Mouse (Mus musculus) CD4-positive, CD25-positive, alpha-beta regulatory T cell, adult 9 weeks (primary cell): ENCODE data around the gene Gm3642. TPM values are rescaled to one million over a fixed set of nuclear protein-coding genes. Genes with fewer than 3 reads are reported as not detected.

Experiments used
- polyA plus RNA-seq: library from polyadenylated mRNA; unstranded; fragments of 100-300 nt; shearing (Covaris generic); gene quantifications from one replicate; pipeline ENCODE4 v1.2.1, GENCODE M21; 2017

Gm3642 gene
- polyA plus RNA-seq, result not detected

DNA sequence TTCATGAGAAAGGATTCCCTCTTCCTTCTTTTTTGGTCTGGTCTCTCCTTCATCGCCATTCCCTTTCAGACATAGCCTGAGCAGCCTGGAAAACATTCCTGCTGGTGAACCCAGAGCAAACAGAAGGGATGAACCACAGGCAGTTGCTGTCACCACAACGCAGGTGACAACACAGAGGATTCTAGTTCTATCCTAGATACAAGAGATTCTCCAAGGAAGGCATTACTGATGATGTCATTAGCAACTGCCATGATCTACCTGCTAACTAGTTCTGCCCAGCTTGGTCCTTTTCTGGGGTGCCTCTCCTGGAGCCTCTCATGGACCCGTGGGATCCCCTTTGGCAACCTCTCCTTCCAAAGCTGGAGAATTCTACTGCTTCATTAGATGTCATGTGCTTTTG, at the start of gene Gm3642:
TSS of gene Gm3642 (minus strand) at position 101 of the 400 bp plus-strand sequence.

DNA sequence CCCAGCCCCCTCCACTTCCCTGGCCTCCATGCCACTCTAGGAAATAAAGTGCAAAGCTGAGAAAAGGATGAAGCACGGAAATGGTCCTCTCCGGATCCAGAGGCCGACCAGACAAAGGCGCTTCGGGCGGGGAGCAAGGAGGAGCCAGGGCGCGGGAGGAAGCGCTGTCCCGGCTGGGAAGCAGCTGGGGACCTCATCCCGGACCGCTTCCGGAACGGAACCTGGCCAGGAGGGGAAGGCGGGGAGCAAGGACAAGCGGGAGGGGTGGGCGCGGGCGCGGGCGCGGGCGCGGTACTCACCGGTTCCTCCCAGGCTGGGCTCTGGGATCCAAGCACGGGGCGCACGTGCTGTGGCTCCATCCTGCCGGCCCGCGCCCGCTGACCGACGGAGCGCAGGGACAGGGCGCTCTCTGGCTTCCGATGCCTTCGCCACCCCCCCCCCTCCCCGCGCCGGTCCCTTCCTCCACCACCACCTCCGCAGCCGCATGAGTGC, 49.5 kb upstream of the Gm3642 start, which contains the start of gene Gm3667:
TSS of gene Gm3667 (minus strand) at position 442 of the 492 bp plus-strand sequence.

Other genes starting within 250 kb of the Gm3642 start
- 0.33 TPM for gene Gm3629, start 249.7 kb downstream of the Gm3642 start, polyA plus RNA-seq
- not detected for gene Gm3460, start 217.9 kb downstream of the Gm3642 start, polyA plus RNA-seq
- gene Gm10251, start 156.1 kb downstream of the Gm3642 start, polyA plus RNA-seq, result 0.16 TPM
- not detected for gene Gm8050, start 120.1 kb downstream of the Gm3642 start, polyA plus RNA-seq
- 10.5 TPM for gene Gm3636, start 98.0 kb downstream of the Gm3642 start, polyA plus RNA-seq
- not detected for gene Gm8362, start 65.9 kb downstream of the Gm3642 start, polyA plus RNA-seq
- gene Gm3667, start 49.7 kb upstream of the Gm3642 start, polyA plus RNA-seq, result 7.3 TPM
- gene Gm6356, start 133.5 kb upstream of the Gm3642 start, polyA plus RNA-seq, result not detected
- gene Gm10406, start 187.1 kb upstream of the Gm3642 start, polyA plus RNA-seq, result 1.1 TPM
- not detected for gene Gm3685, start 204.7 kb upstream of the Gm3642 start, polyA plus RNA-seq